Mouse (Mus musculus) spleen, adult 2 months (tissue): Measurements from ENCODE around the gene Ednra.

Experiments
- CTCF ChIP-seq: fragments of 200-500 bp; IDR thresholded peaks from 2 replicates; pipeline ENCODE4 v1.5.1; 2011; ENCODE audit warnings: mild to moderate bottlenecking, inconsistent platforms; ENCODE audit not compliant: insufficient read depth, insufficient read length, insufficient replicate concordance; ENCODE audit errors: extremely low read depth
- POLR2A ChIP-seq: fragments of 200-500 bp; IDR thresholded peaks from 2 replicates; pipeline ENCODE4 v1.6.1; 2011; ENCODE audit warnings: low read depth, low read length, inconsistent platforms

GRCm38 (mm10) chr8:77695070-77695469 is 29.2 kb downstream of the Ednra start:
- no peak for TF ChIP-seq CTCF
- TF ChIP-seq POLR2A: no peak
